Mouse (Mus musculus) MEL (cell line): Measurements from ENCODE around the gene Gfra1. TPM values are rescaled to one million over a fixed set of nuclear protein-coding genes. Genes with fewer than 3 reads are reported as not detected.

Source experiments
- DNase-seq: peaks from one replicate; pipeline ENCODE4 v3.0.0; 2011; ENCODE audit warnings: low read depth, low spot score
- H3K27ac ChIP-seq: 2 replicates; pipeline ENCODE4 v1.5.1; 2012; ENCODE audit warnings: low read depth, mild to moderate bottlenecking, control low read depth, low read length, moderate library complexity; ENCODE audit not compliant: control insufficient read depth
- H3K27me3 ChIP-seq, 2 experiments: fragments of 150-350 bp in 1 of 2; sonication (generic) in 1 of 2; 2 replicates each; pipeline ENCODE4 v1.6.1; 2012; ENCODE audit warnings: low read length in 2 of 2, mild to moderate bottlenecking in 2 of 2, improper control_type of control experiment in 1 of 2, moderate library complexity in 1 of 2; ENCODE audit not compliant: insufficient read depth in 2 of 2, control insufficient read depth in 1 of 2
- H3K36me3 ChIP-seq, 2 experiments: 2 replicates each; pipeline ENCODE4 v1.6.1; 2012 to 2014; ENCODE audit warnings: low read length in 2 of 2, improper control_type of control experiment in 1 of 2, inconsistent platforms in 1 of 2, mild to moderate bottlenecking in 1 of 2; ENCODE audit not compliant: insufficient read depth in 2 of 2, control insufficient read depth in 1 of 2
- H3K4me1 ChIP-seq, 2 experiments: fragments of 150-350 bp in 1 of 2; sonication (generic) in 1 of 2; 2 replicates each; pipeline ENCODE4 v1.6.1; 2012; ENCODE audit warnings: low read length in 2 of 2, improper control_type of control experiment in 1 of 2, mild to moderate bottlenecking in 1 of 2; ENCODE audit not compliant: insufficient read depth in 2 of 2, control insufficient read depth in 1 of 2
- H3K4me3 ChIP-seq, 2 experiments: fragments of 150-350 bp in 1 of 2; sonication (generic) in 1 of 2; 2 replicates each; pipeline ENCODE4 v1.5.1; 2012; ENCODE audit warnings: low read depth in 2 of 2, low read length in 2 of 2, mild to moderate bottlenecking in 2 of 2, moderate library complexity in 2 of 2, control low read depth in 1 of 2, improper control_type of control experiment in 1 of 2; ENCODE audit not compliant: control insufficient read depth in 1 of 2, insufficient read depth in 1 of 2
- H3K79me2 ChIP-seq: 2 replicates; pipeline ENCODE4 v1.6.1; 2012; ENCODE audit warnings: mild to moderate bottlenecking, low read length, moderate library complexity; ENCODE audit not compliant: control insufficient read depth, poor library complexity, insufficient read depth
- H3K9ac ChIP-seq: 2 replicates; pipeline ENCODE4 v1.6.1; 2012; ENCODE audit warnings: low read depth, mild to moderate bottlenecking, control low read depth, low read length, moderate library complexity; ENCODE audit not compliant: control insufficient read depth, poor library complexity, severe bottlenecking
- H3K9me3 ChIP-seq: fragments of 150-350 bp; sonication (generic); replicated peaks from 2 replicates; pipeline ENCODE4 v1.6.1; 2012; ENCODE audit warnings: mild to moderate bottlenecking, low read length, improper control_type of control experiment, moderate library complexity; ENCODE audit not compliant: insufficient read depth
- BHLHE40 ChIP-seq: IDR thresholded peaks from 2 replicates; pipeline ENCODE4 v1.6.1; 2012; ENCODE audit warnings: low read depth, mild to moderate bottlenecking, inconsistent platforms, low read length, improper control_type of control experiment, borderline replicate concordance
- CHD1 ChIP-seq: IDR thresholded peaks from 2 replicates; pipeline ENCODE4 v1.6.1; 2012; ENCODE audit warnings: low read depth, mild to moderate bottlenecking, inconsistent platforms, low read length, improper control_type of control experiment
- CTCF ChIP-seq, 3 experiments: IDR thresholded peaks in 2 of 3; conservative IDR thresholded peaks in 1 of 3; 2 replicates each; pipeline ENCODE4 v1.5.1; 2011 to 2012; ENCODE audit warnings: low read length in 3 of 3, low read depth in 2 of 3, mild to moderate bottlenecking in 2 of 3, improper control_type of control experiment in 1 of 3, inconsistent platforms in 1 of 3, mixed read lengths in 1 of 3, moderate library complexity in 1 of 3; ENCODE audit not compliant: control insufficient read depth in 1 of 3, insufficient read depth in 1 of 3, poor library complexity in 1 of 3, severe bottlenecking in 1 of 3
- E2F4 ChIP-seq: IDR thresholded peaks from 2 replicates; pipeline ENCODE4 v1.6.1; 2011; ENCODE audit warnings: low read depth, low read length, improper control_type of control experiment, borderline replicate concordance
- EP300 ChIP-seq, 2 experiments: IDR thresholded peaks; 2 replicates each; pipeline ENCODE4 v1.6.1; 2011; ENCODE audit warnings: improper control_type of control experiment in 2 of 2, low read length in 2 of 2, low read depth in 1 of 2, mild to moderate bottlenecking in 1 of 2
- ETS1 ChIP-seq: IDR thresholded peaks from 2 replicates; pipeline ENCODE4 v1.6.1; 2012; ENCODE audit warnings: low read depth, mild to moderate bottlenecking, inconsistent platforms, low read length, improper control_type of control experiment, moderate library complexity
- GATA1 ChIP-seq: IDR thresholded peaks from 2 replicates; pipeline ENCODE4 v1.6.1; 2011; ENCODE audit warnings: low read depth, low read length, improper control_type of control experiment
- JUND ChIP-seq: IDR thresholded peaks from 2 replicates; pipeline ENCODE4 v1.6.1; 2011; ENCODE audit warnings: low read depth, mild to moderate bottlenecking, improper control_type of control experiment, low read length
- MEF2A ChIP-seq: IDR thresholded peaks from 2 replicates; pipeline ENCODE4 v1.6.1; 2014; ENCODE audit warnings: low read depth, mild to moderate bottlenecking, inconsistent platforms, low read length, improper control_type of control experiment; ENCODE audit not compliant: poor library complexity, insufficient replicate concordance, severe bottlenecking; ENCODE audit errors: extremely low read depth
- MYB ChIP-seq: IDR thresholded peaks from 2 replicates; pipeline ENCODE4 v1.6.1; 2011; ENCODE audit warnings: mild to moderate bottlenecking, low read depth, low read length, improper control_type of control experiment
- NRF1 ChIP-seq: IDR thresholded peaks from 2 replicates; pipeline ENCODE4 v1.6.1; 2014; ENCODE audit warnings: low read depth, mild to moderate bottlenecking, inconsistent platforms, low read length, improper control_type of control experiment, moderate library complexity; ENCODE audit not compliant: poor library complexity, insufficient read depth, severe bottlenecking
- POLR2A ChIP-seq, 2 experiments: IDR thresholded peaks; 2 replicates each; pipeline ENCODE4 v1.6.1; 2011 to 2012; ENCODE audit warnings: low read length in 2 of 2, mild to moderate bottlenecking in 2 of 2, control low read depth in 1 of 2, improper control_type of control experiment in 1 of 2, low read depth in 1 of 2, moderate library complexity in 1 of 2; ENCODE audit not compliant: control insufficient read depth in 1 of 2, insufficient read depth in 1 of 2, poor library complexity in 1 of 2
- POLR2AphosphoS2 ChIP-seq: IDR thresholded peaks from 2 replicates; pipeline ENCODE4 v1.6.1; 2011; ENCODE audit warnings: low read length, improper control_type of control experiment
- POLR2AphosphoS5 ChIP-seq: IDR thresholded peaks from 2 replicates; pipeline ENCODE4 v1.6.1; 2012; ENCODE audit warnings: low read depth, borderline replicate concordance, mild to moderate bottlenecking, inconsistent platforms, low read length, moderate library complexity, mixed read lengths
- RCOR1 ChIP-seq: IDR thresholded peaks from 2 replicates; pipeline ENCODE4 v1.6.1; 2012; ENCODE audit warnings: low read depth, mild to moderate bottlenecking, inconsistent platforms, low read length, improper control_type of control experiment
- SIN3A ChIP-seq: IDR thresholded peaks from 2 replicates; pipeline ENCODE4 v1.6.1; 2012; ENCODE audit warnings: low read length, improper control_type of control experiment, inconsistent platforms
- TAL1 ChIP-seq: IDR thresholded peaks from 2 replicates; pipeline ENCODE4 v1.6.1; 2012; ENCODE audit warnings: mild to moderate bottlenecking, inconsistent platforms, low read length, moderate library complexity, mixed read lengths
- TBP ChIP-seq: IDR thresholded peaks from 2 replicates; pipeline ENCODE4 v1.8.0; 2011; ENCODE audit warnings: low read depth, low read length, improper control_type of control experiment
- UBTF ChIP-seq: IDR thresholded peaks from 2 replicates; pipeline ENCODE4 v1.6.1; 2012; ENCODE audit warnings: low read depth, mild to moderate bottlenecking, inconsistent platforms, low read length, improper control_type of control experiment, moderate library complexity, borderline replicate concordance; ENCODE audit not compliant: insufficient read depth
- USF2 ChIP-seq, 2 experiments: IDR thresholded peaks; 2 replicates each; pipeline ENCODE4 v1.6.1; 2011 to 2012; ENCODE audit warnings: improper control_type of control experiment in 2 of 2, low read length in 2 of 2, borderline replicate concordance in 1 of 2, inconsistent platforms in 1 of 2, low read depth in 1 of 2, mild to moderate bottlenecking in 1 of 2; ENCODE audit not compliant: insufficient read depth in 1 of 2
- ZC3H11A ChIP-seq: IDR thresholded peaks from 2 replicates; pipeline ENCODE4 v1.6.1; 2012; ENCODE audit warnings: low read depth, mild to moderate bottlenecking, inconsistent platforms, low read length, improper control_type of control experiment
- polyA plus RNA-seq, 2 experiments: library from polyadenylated mRNA; stranded (reverse) in 1 of 2; unstranded in 1 of 2; fragments of >175 nt in 1 of 2; fragments of >200 nt in 1 of 2; gene quantifications; 2 replicates each; pipeline versions ENCODE4 v1.2.1 to v1.2.4; 2012; ENCODE audit warnings: low replicate concordance in 2 of 2, low read depth in 1 of 2; ENCODE audit not compliant: insufficient read length in 2 of 2, insufficient read depth in 1 of 2, missing spikeins in 1 of 2
- total RNA-seq: library from RNA; depleted of rRNA; stranded (reverse); fragments of 300-350 nt; gene quantifications from 2 replicates; pipeline ENCODE4 v1.2.3, GENCODE M21; 2012

Gfra1 gene
- total and polyA plus RNA-seq, 3 experiments: not detected

DNA sequence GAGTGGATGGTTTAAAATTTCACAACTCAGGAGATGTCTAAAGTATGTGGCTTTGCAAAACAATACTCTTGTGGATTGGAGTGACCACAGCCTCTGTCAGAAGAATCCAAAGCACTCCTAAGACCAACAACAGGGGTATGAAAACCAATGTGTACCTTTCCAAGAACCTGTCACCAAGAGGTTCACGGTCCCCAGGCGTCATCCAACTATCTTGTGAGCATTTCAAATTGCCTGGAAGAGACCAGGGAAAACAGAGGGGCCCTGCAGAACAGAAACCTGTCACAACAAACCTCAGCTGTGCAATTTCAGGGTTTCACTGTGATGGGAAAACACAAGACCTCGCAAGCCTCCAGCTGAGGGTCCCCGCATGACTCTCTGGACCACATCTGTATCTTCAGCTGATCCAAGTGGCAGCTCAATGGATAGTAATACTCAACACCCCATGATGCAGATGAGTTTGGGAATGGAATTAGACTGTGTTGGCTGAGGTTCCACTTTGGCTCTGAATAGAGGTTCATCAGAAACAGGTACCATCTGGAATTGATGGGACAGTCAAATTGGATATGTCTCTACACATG, 32.7 kb downstream of the Gfra1 start:
- no peak for DNase-seq
- H3K36me3 ChIP-seq: no peaks in the 10 kb centered on the region
- H3K9me3 ChIP-seq: no peaks in the 10 kb centered on the region
- no peak for TF ChIP-seq UBTF
- TF ChIP-seq CHD1: no peak
- TF ChIP-seq ZC3H11A: no peak
- TF ChIP-seq CTCF (IDR thresholded peaks at IDR 0.05 in 2 of 3, conservative IDR thresholded peaks at IDR 0.05 in 1 of 3; ENCODE audit: control insufficient read depth in 1 of 3, insufficient read depth in 1 of 3, low read depth in 2 of 3, low read length in 3 of 3, poor library complexity in 1 of 3, severe bottlenecking in 1 of 3): no peak
- no peak for TF ChIP-seq POLR2A (IDR thresholded peaks at IDR 0.05; ENCODE audit: control insufficient read depth in 1 of 2, insufficient read depth in 1 of 2, low read depth in 1 of 2, low read length in 2 of 2, poor library complexity in 1 of 2)
- no peak for TF ChIP-seq POLR2AphosphoS2
- no peak for TF ChIP-seq MEF2A
- TF ChIP-seq SIN3A: no peak
- TF ChIP-seq EP300 (IDR thresholded peaks at IDR 0.05; ENCODE audit: low read depth in 1 of 2, low read length in 2 of 2): no peak
- no peak for TF ChIP-seq USF2 (IDR thresholded peaks at IDR 0.05; ENCODE audit: borderline replicate concordance in 1 of 2, insufficient read depth in 1 of 2, low read depth in 1 of 2, low read length in 2 of 2)
- TF ChIP-seq E2F4: no peak
- no peak for TF ChIP-seq BHLHE40
- TF ChIP-seq GATA1: no peak
- no peak for TF ChIP-seq TBP
- no peak overlapping the region for H3K4me3 ChIP-seq
- H3K79me2 ChIP-seq: no peaks in the 10 kb centered on the region
- no peaks in the 10 kb centered on the region for H3K4me1 ChIP-seq
- H3K27ac ChIP-seq: no peak overlapping the region
- no peaks in the 10 kb centered on the region for H3K27me3 ChIP-seq
- no peak overlapping the region for H3K9ac ChIP-seq

DNA sequence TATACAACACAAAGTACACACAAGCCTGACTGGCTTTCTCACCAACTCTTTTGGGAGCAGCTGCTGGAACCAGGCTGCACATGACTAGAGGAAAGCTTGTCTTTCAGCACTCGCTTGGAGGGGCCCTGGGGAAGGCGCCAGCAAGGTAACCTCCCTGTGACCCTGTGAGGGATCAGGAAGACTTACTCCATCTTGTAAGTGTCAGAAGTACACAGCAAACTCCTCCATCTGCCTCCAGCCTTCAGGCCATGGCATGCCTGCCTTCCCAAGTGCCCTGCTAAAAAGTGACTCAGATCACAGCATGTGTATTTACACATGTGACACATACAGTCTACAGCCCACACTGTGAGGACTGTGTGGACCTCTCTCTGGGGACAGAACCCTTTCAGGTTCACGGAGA, 36.0 kb downstream of the Gfra1 start:
- no peaks in the 10 kb centered on the region for H3K36me3 ChIP-seq
- H3K4me3 ChIP-seq: no peak overlapping the region
- H3K9me3 ChIP-seq: peaks cover 3% of the 10 kb centered on the region
- DNase-seq: no peak
- no peak overlapping the region for H3K27ac ChIP-seq
- no peaks in the 10 kb centered on the region for H3K4me1 ChIP-seq
- H3K79me2 ChIP-seq: no peaks in the 10 kb centered on the region
- H3K27me3 ChIP-seq: no peaks in the 10 kb centered on the region
- TF ChIP-seq EP300 (IDR thresholded peaks at IDR 0.05; ENCODE audit: low read depth in 1 of 2, low read length in 2 of 2) (no peak), POLR2AphosphoS5 (no peak), CHD1 (no peak), MYB (no peak), UBTF (no peak), ETS1 (no peak), TAL1 (no peak), ZC3H11A (no peak), RCOR1 (no peak), SIN3A (no peak), CTCF (IDR thresholded peaks at IDR 0.05 in 2 of 3, conservative IDR thresholded peaks at IDR 0.05 in 1 of 3; ENCODE audit: control insufficient read depth in 1 of 3, insufficient read depth in 1 of 3, low read depth in 2 of 3, low read length in 3 of 3, poor library complexity in 1 of 3, severe bottlenecking in 1 of 3) (no peak), NRF1 (no peak), MEF2A (no peak), JUND (no peak), GATA1 (no peak), POLR2AphosphoS2 (no peak), USF2 (IDR thresholded peaks at IDR 0.05; ENCODE audit: borderline replicate concordance in 1 of 2, insufficient read depth in 1 of 2, low read depth in 1 of 2, low read length in 2 of 2) (no peak)
- H3K9ac ChIP-seq: no peak overlapping the region
